Mouse (Mus musculus) hindbrain, embryonic 14.5 days (tissue): ENCODE data around the gene Pdgfd. TPM values are rescaled to one million over a fixed set of nuclear protein-coding genes. Genes with fewer than 3 reads are reported as not detected.
"Not testable (repeated sequence)": the region's sequence is repeated elsewhere in the genome, so short reads cannot be mapped to it uniquely, and the experiment has no call there.

Experiments used
- ATAC-seq: fragments of 200-750 bp; cut with Nextera tagmentation; 2 replicates; pipeline ENCODE4 v1.8.0; 2017; ENCODE audit warnings: moderate number of reproducible peaks, mild to moderate bottlenecking, moderate TSS enrichment, moderate library complexity; ENCODE audit not compliant: low FRiP score
- DNase-seq: peaks from one replicate; pipeline ENCODE4 v3.0.0-alpha.2; 2015; ENCODE audit warnings: low spot score
- H3K27ac ChIP-seq: fragments of 300-500 bp; sonication (generic); 2 replicates; pipeline ENCODE4 v1.5.1; 2014; ENCODE audit warnings: mild to moderate bottlenecking, moderate library complexity
- H3K27me3 ChIP-seq: fragments of 300-500 bp; sonication (generic); 2 replicates; pipeline ENCODE4 v1.6.1; 2014; ENCODE audit warnings: mild to moderate bottlenecking, low read length, mixed read lengths; ENCODE audit not compliant: control insufficient read depth, insufficient read depth
- H3K36me3 ChIP-seq: fragments of 300-500 bp; sonication (generic); replicated peaks from 2 replicates; pipeline ENCODE4 v1.6.1; 2014; ENCODE audit not compliant: control insufficient read depth, insufficient read depth
- H3K4me1 ChIP-seq: fragments of 300-500 bp; sonication (generic); replicated peaks from 2 replicates; pipeline ENCODE4 v1.6.1; 2014; ENCODE audit warnings: antibody characterized with exemption, low read length, mixed read lengths; ENCODE audit not compliant: control insufficient read depth, insufficient read depth
- H3K4me2 ChIP-seq: fragments of 300-500 bp; sonication (generic); replicated peaks from 2 replicates; pipeline ENCODE4 v1.6.1; 2014; ENCODE audit warnings: mild to moderate bottlenecking, moderate library complexity
- H3K4me3 ChIP-seq: fragments of 300-500 bp; sonication (generic); replicated peaks from 2 replicates; pipeline ENCODE4 v1.5.1; 2014; ENCODE audit warnings: mild to moderate bottlenecking, low read length
- H3K9ac ChIP-seq: fragments of 300-500 bp; sonication (generic); 2 replicates; pipeline ENCODE4 v1.6.1; 2014
- H3K9me3 ChIP-seq: fragments of 300-500 bp; sonication (generic); 2 replicates; pipeline ENCODE4 v1.6.1; 2016; ENCODE audit warnings: low read length; ENCODE audit not compliant: control insufficient read depth
- WGBS: fragments of 180-500 bp; shearing (Covaris S2); extraction: QIAGEN DNeasy Blood & Tissue Kit; methylation state at CpG from one replicate; pipeline ENCODE4 v1.1.7; 2014; 5-methylcytosine and 5-hydroxymethylcytosine counted together
- polyA plus RNA-seq: library from polyadenylated mRNA; unstranded; fragments of >200 nt; fragmentation: Nextera tagmentation; extraction: Ambion mirVana; gene quantifications from 2 replicates; pipeline ENCODE4 v1.2.1, GENCODE M21; 2014

Gene Pdgfd
- polyA plus RNA-seq, 1 experiment from 2014 or later: 4.8 TPM

- H3K27me3 ChIP-seq: no peaks in the 10 kb centered on the region
- no peaks in the 10 kb centered on the region for H3K36me3 ChIP-seq
- no peak overlapping the region for H3K4me2 ChIP-seq
- H3K27ac ChIP-seq: no peak overlapping the region
- no peak for DNase-seq
- H3K4me3 ChIP-seq: no peak overlapping the region
- no peaks in the 10 kb centered on the region for H3K4me1 ChIP-seq
- no peak for ATAC-seq
- H3K9me3 ChIP-seq: no peaks in the 10 kb centered on the region
- 48% methylated on average over 1 of the region's 1 CpGs for WGBS
- H3K9ac ChIP-seq: no peak overlapping the region
Measured at GRCm38 (mm10) chr9:6217505-6217904, 49.1 kb downstream of the Pdgfd start.

- H3K4me3 ChIP-seq, H3K27me3 ChIP-seq, H3K4me2 ChIP-seq, H3K36me3 ChIP-seq, ATAC-seq, DNase-seq, H3K27ac ChIP-seq, H3K4me1 ChIP-seq, H3K9me3 ChIP-seq, H3K9ac ChIP-seq: not testable (repeated sequence)
- 100% methylated on average over 1 of the region's 1 CpGs for WGBS
Measured at GRCm38 (mm10) chr9:6235982-6236381, 67.6 kb downstream of the Pdgfd start.

- Histone ChIP-seq H3K9me3 (no peaks in the 10 kb centered on the region), H3K27ac (no peak overlapping the region), H3K4me3 (no peak overlapping the region), H3K4me1 (no peaks in the 10 kb centered on the region), H3K27me3 (no peaks in the 10 kb centered on the region), H3K36me3 (no peaks in the 10 kb centered on the region), H3K9ac (no peak overlapping the region), H3K4me2 (no peak overlapping the region)
- 51% methylated on average over 1 of the region's 1 CpGs for WGBS
- peak; percentile 70; the same call in 1 of the 2 replicates for ATAC-seq
- DNase-seq: no peak
Measured at GRCm38 (mm10) chr9:6250320-6250719, 81.9 kb downstream of the Pdgfd start.

- Histone ChIP-seq H3K4me2 (no peak overlapping the region), H3K4me1 (no peaks in the 10 kb centered on the region), H3K27ac (no peak overlapping the region), H3K27me3 (no peaks in the 10 kb centered on the region), H3K4me3 (no peak overlapping the region), H3K9ac (no peak overlapping the region), H3K36me3 (no peaks in the 10 kb centered on the region), H3K9me3 (no peaks in the 10 kb centered on the region)
- DNase-seq (no peak), ATAC-seq (no peak)
- 75% methylated on average over 2 of the region's 2 CpGs for WGBS
Measured at GRCm38 (mm10) chr9:6251990-6252389, 83.6 kb downstream of the Pdgfd start.

- DNase-seq (no peak), ATAC-seq (no peak)
- Histone ChIP-seq H3K27ac (no peak overlapping the region), H3K4me1 (no peaks in the 10 kb centered on the region), H3K4me2 (no peak overlapping the region), H3K9ac (no peak overlapping the region), H3K27me3 (no peaks in the 10 kb centered on the region), H3K36me3 (no peaks in the 10 kb centered on the region), H3K4me3 (no peak overlapping the region), H3K9me3 (no peaks in the 10 kb centered on the region)
Measured at GRCm38 (mm10) chr9:6257072-6257471, 88.7 kb downstream of the Pdgfd start.

- Histone ChIP-seq H3K9ac (no peak overlapping the region), H3K4me2 (no peak overlapping the region), H3K4me1 (no peaks in the 10 kb centered on the region), H3K4me3 (no peak overlapping the region), H3K27me3 (no peaks in the 10 kb centered on the region), H3K36me3 (no peaks in the 10 kb centered on the region), H3K9me3 (no peaks in the 10 kb centered on the region), H3K27ac (no peak overlapping the region)
- no peak for DNase-seq
- WGBS: 89% methylated on average over 2 of the region's 2 CpGs
- no peak for ATAC-seq
Measured at GRCm38 (mm10) chr9:6264820-6265219, 96.4 kb downstream of the Pdgfd start.

- Histone ChIP-seq H3K36me3 (no peaks in the 10 kb centered on the region), H3K27me3 (no peaks in the 10 kb centered on the region), H3K4me1 (no peaks in the 10 kb centered on the region), H3K4me3 (no peak within 1 kb of the TSS), H3K27ac (no peak within 1 kb of the TSS), H3K9me3 (no peaks in the 10 kb centered on the region), H3K9ac (no peak within 1 kb of the TSS), H3K4me2 (no peak within 1 kb of the TSS)
- no peak for DNase-seq
- 73% methylated on average over 1 of the region's 1 CpGs for WGBS
- no peak for ATAC-seq
Measured at GRCm38 (mm10) chr9:6269796-6270280, 101.5 kb downstream of the Pdgfd start, which contains the start of gene Ddi1. TSS of gene Ddi1 (minus strand) at chr9:6269846.

- H3K9me3 ChIP-seq: no peaks in the 10 kb centered on the region
- no peak overlapping the region for H3K4me2 ChIP-seq
- no peak for ATAC-seq
- H3K36me3 ChIP-seq: no peaks in the 10 kb centered on the region
- no peaks in the 10 kb centered on the region for H3K27me3 ChIP-seq
- no peaks in the 10 kb centered on the region for H3K4me1 ChIP-seq
- no peak overlapping the region for H3K9ac ChIP-seq
- H3K4me3 ChIP-seq: no peak overlapping the region
- 91% methylated on average over 1 of the region's 1 CpGs for WGBS
- DNase-seq: no peak
- H3K27ac ChIP-seq: no peak overlapping the region
Measured at GRCm38 (mm10) chr9:6276395-6276794, 108.0 kb downstream of the Pdgfd start.

- no peak for DNase-seq
- Histone ChIP-seq H3K36me3 (no peaks in the 10 kb centered on the region), H3K27me3 (no peaks in the 10 kb centered on the region), H3K9ac (no peak overlapping the region), H3K4me3 (no peak overlapping the region), H3K4me1 (no peaks in the 10 kb centered on the region), H3K9me3 (no peaks in the 10 kb centered on the region), H3K27ac (no peak overlapping the region), H3K4me2 (no peak overlapping the region)
- ATAC-seq: no peak
Measured at GRCm38 (mm10) chr9:6277526-6277925, 109.1 kb downstream of the Pdgfd start.

GRCm38 (mm10) chr9:6286770-6287169 lies 118.4 kb downstream of the Pdgfd start:
- Histone ChIP-seq H3K4me1 (no peaks in the 10 kb centered on the region), H3K4me2 (no peak overlapping the region), H3K27me3 (no peaks in the 10 kb centered on the region), H3K9ac (no peak overlapping the region), H3K4me3 (no peak overlapping the region), H3K27ac (no peak overlapping the region), H3K36me3 (no peaks in the 10 kb centered on the region), H3K9me3 (no peaks in the 10 kb centered on the region)
- ATAC-seq (peak; percentile 21; the same call in 1 of the 2 replicates), DNase-seq (no peak)
- WGBS: 47% methylated on average over 1 of the region's 1 CpGs
